Mouse (Mus musculus) C2C12 (cell line): ENCODE measurements around the gene Pkn2.

ENCODE experiments used
- CTCF ChIP-seq: IDR thresholded peaks from one replicate; pipeline ENCODE4 v1.5.1; 2011; ENCODE audit not compliant: control insufficient read depth, insufficient read depth, insufficient read length
- MAX ChIP-seq: IDR thresholded peaks from one replicate; pipeline ENCODE4 v1.6.1; 2011; ENCODE audit warnings: mild to moderate bottlenecking, control low read depth
- MYOD1 ChIP-seq: IDR thresholded peaks from one replicate; pipeline ENCODE4 v1.6.1; 2011; ENCODE audit warnings: low read depth; ENCODE audit not compliant: control insufficient read depth, insufficient read length

- no peak for TF ChIP-seq CTCF
- TF ChIP-seq MYOD1 = no peak
- no peak for TF ChIP-seq MAX
Observed at GRCm38 (mm10) chr3:142823606-142824005, 58.2 kb downstream of the Pkn2 start.
